In genomic region chr6:83268144-83269010, GRCm38 (mm10) we compare ENCODE assay signal across 8 mouse cellular contexts. TPM values are rescaled to one million over a fixed set of nuclear protein-coding genes. Genes with fewer than 3 reads are reported as not detected.
DNase-seq lines count a peak whose midpoint lies in the region; ATAC-seq and TF ChIP-seq lines count a peak whose summit lies in the region.

No protein-coding gene starts in this region.

- peaks cover 0 to under 1% of the 10 kb centered on the region in 2 experiments; a peak in 1 of 4 replicates for H3K4me1 ChIP-seq in MEL (ENCODE audit: control insufficient read depth in 1 of 2, insufficient read depth in 2 of 2, low read length in 2 of 2)
- H3K4me1 ChIP-seq in lung, embryonic 15.5 days, result peaks cover 6% of the 10 kb centered on the region
- H3K4me1 ChIP-seq in olfactory bulb, adult 2 months (ENCODE audit: control insufficient read depth, insufficient read depth, low read length), result peaks cover 3% of the 10 kb centered on the region; the same call in 1 of the 2 replicates

- peaks cover 2 to 3% of the 10 kb centered on the region in 2 experiments; a peak in 3 of 4 replicates for H3K27me3 ChIP-seq in MEL (ENCODE audit: control insufficient read depth in 1 of 2, insufficient read depth in 2 of 2, low read length in 2 of 2)
- H3K27me3 ChIP-seq in lung, embryonic 15.5 days, result no peaks in the 10 kb centered on the region

- no peak for TF ChIP-seq EP300 in MEL (IDR thresholded peaks at IDR 0.05; ENCODE audit: low read depth in 1 of 2, low read length in 2 of 2)

- ATAC-seq in frontal cortex, adult (ENCODE audit: low TSS enrichment), result peak; percentile 97
- peak; percentile 84 to 94 for ATAC-seq in hematopoietic stem cell, adult 5-6 weeks (replicated peaks in 1 of 2; ENCODE audit: insufficient read depth in 1 of 2, low FRiP score in 2 of 2, low TSS enrichment in 1 of 2, low read depth in 1 of 2, poor library complexity in 2 of 2, severe bottlenecking in 2 of 2)
- peak; percentile 94 for ATAC-seq in lung, embryonic 15.5 days (ENCODE audit: borderline replicate concordance, extremely low read depth, low FRiP score, low TSS enrichment)

- peak overlapping the region; percentile 68 for H3K4me2 ChIP-seq in lung, embryonic 15.5 days

- DNase-seq in MEL (ENCODE audit: low read depth, low spot score), result peak; percentile 71
- peak; percentile 88 for DNase-seq in cerebellum, adult 8-10 months
- DNase-seq in layer of hippocampus, adult 9-10 months (ENCODE audit: low spot score), result peak; percentile 49
- peak; percentile 50 to 56 for DNase-seq in thymus, adult 18-20 months

- H3K9ac ChIP-seq in MEL (ENCODE audit: control insufficient read depth, low read depth, low read length, poor library complexity, severe bottlenecking), result peak overlapping the region; percentile 62
- peak overlapping the region; percentile 47 for H3K9ac ChIP-seq in lung, embryonic 15.5 days

- no peaks in the 10 kb centered on the region for H3K79me2 ChIP-seq in MEL (ENCODE audit: control insufficient read depth, insufficient read depth, low read length, poor library complexity)

- H3K36me3 ChIP-seq in MEL (ENCODE audit: control insufficient read depth in 1 of 2, insufficient read depth in 2 of 2, low read length in 2 of 2), result no peaks in the 10 kb centered on the region; a peak in 2 of 4 replicates
- no peaks in the 10 kb centered on the region for H3K36me3 ChIP-seq in lung, embryonic 15.5 days

- WGBS in lung, embryonic 15.5 days, result 2% methylated on average over 28 of the region's 28 CpGs
- 2% methylated on average over 28 of the region's 28 CpGs for whole genome bisulfite sequencing in olfactory bulb, adult 2 months

- H3K27ac ChIP-seq in MEL (ENCODE audit: control insufficient read depth, low read depth, low read length), result no peak overlapping the region
- peak overlapping the region; percentile 71 for H3K27ac ChIP-seq in lung, embryonic 15.5 days
- H3K27ac ChIP-seq in olfactory bulb, adult 2 months (ENCODE audit: insufficient read depth, low read depth, low read length), result peak overlapping the region; percentile 17

- H3K9me3 ChIP-seq in MEL (replicated peaks; ENCODE audit: insufficient read depth, low read length), result no peaks in the 10 kb centered on the region
- H3K9me3 ChIP-seq in lung, embryonic 15.5 days, result no peaks in the 10 kb centered on the region

- H3K4me3 ChIP-seq in MEL (ENCODE audit: control insufficient read depth in 1 of 2, insufficient read depth in 1 of 2, low read depth in 2 of 2, low read length in 2 of 2), result peak overlapping the region; percentile 30 to 78
- H3K4me3 ChIP-seq in lung, embryonic 15.5 days, result peak overlapping the region; percentile 53
- peak overlapping the region; percentile 56 for H3K4me3 ChIP-seq in olfactory bulb, adult 2 months (ENCODE audit: insufficient read depth, low read depth, low read length)

- TF ChIP-seq RAD21 in MEL (IDR thresholded peaks at IDR 0.05; ENCODE audit: low read depth, low read length), result peak; percentile 5

- peak in 1 of 2 experiments; percentile 22; a peak in 1 of 4 replicates for TF ChIP-seq POLR2A in MEL (IDR thresholded peaks at IDR 0.05; ENCODE audit: control insufficient read depth in 1 of 2, insufficient read depth in 1 of 2, low read depth in 1 of 2, low read length in 2 of 2, poor library complexity in 1 of 2)
- TF ChIP-seq POLR2A in olfactory bulb, adult 2 months (IDR thresholded peaks at IDR 0.05; ENCODE audit: insufficient read depth, low read depth, low read length), result peak; percentile 19; the same call in 1 of the 2 replicates

- peak; percentile 35 to 67 (median 58) for TF ChIP-seq CTCF in MEL (IDR thresholded peaks at IDR 0.05 in 2 of 3, conservative IDR thresholded peaks at IDR 0.05 in 1 of 3; ENCODE audit: control insufficient read depth in 1 of 3, insufficient read depth in 1 of 3, low read depth in 2 of 3, low read length in 3 of 3, poor library complexity in 1 of 3, severe bottlenecking in 1 of 3)
- TF ChIP-seq CTCF in olfactory bulb, adult 2 months (IDR thresholded peaks at IDR 0.05; ENCODE audit: insufficient read depth, low read depth, low read length), result peak; percentile 79

TF ChIP-seq in MEL, 35 proteins besides CTCF, POLR2A, EP300 and RAD21:
- TF ChIP-seq GABPA (IDR thresholded peaks at IDR 0.05; ENCODE audit: low read depth, low read length), result no peak
- TF ChIP-seq E2F4 (IDR thresholded peaks at IDR 0.05; ENCODE audit: borderline replicate concordance, low read depth, low read length), result no peak
- no peak for TF ChIP-seq ZC3H11A (IDR thresholded peaks at IDR 0.05; ENCODE audit: low read depth, low read length)
- TF ChIP-seq ZKSCAN1 (IDR thresholded peaks at IDR 0.05; ENCODE audit: low read depth, low read length), result no peak
- TF ChIP-seq KAT2A (conservative IDR thresholded peaks at IDR 0.05; ENCODE audit: low read depth, low read length), result no peak
- no peak for TF ChIP-seq NELFE (IDR thresholded peaks at IDR 0.05; ENCODE audit: low read depth, low read length)
- 0 out of 2 replicates have a peak, but pooled peaks have one; percentile 34 for TF ChIP-seq TBP (IDR thresholded peaks at IDR 0.05; ENCODE audit: low read depth, low read length)
- TF ChIP-seq MAFK (IDR thresholded peaks at IDR 0.05; ENCODE audit: borderline replicate concordance, low read depth, low read length), result no peak
- peak; percentile 17; the same call in 1 of the 2 replicates for TF ChIP-seq SMC3 (IDR thresholded peaks at IDR 0.05; ENCODE audit: low read depth, low read length)
- 0 out of 2 replicates have a peak, but pooled peaks have one; percentile 5 for TF ChIP-seq TCF12 (IDR thresholded peaks at IDR 0.05; ENCODE audit: low read depth, low read length)
- TF ChIP-seq TAL1 (IDR thresholded peaks at IDR 0.05; ENCODE audit: low read length), result no peak
- peak; percentile 69 for TF ChIP-seq ELF1 (IDR thresholded peaks at IDR 0.05; ENCODE audit: low read depth, low read length)
- no peak for TF ChIP-seq MAX (IDR thresholded peaks at IDR 0.05; ENCODE audit: low read length)

RNA-seq across cellular contexts. Expression of gene Slc4a5, which starts 48.7 kb away (rescaled TPM):
- 0.04 and 0.07 TPM in 2 replicates for total RNA-seq in MEL (2012; rRNA removed)
- polyA plus RNA-seq in MEL (2012; ENCODE audit: insufficient read depth in 1 of 2, insufficient read length in 2 of 2, low read depth in 1 of 2, low replicate concordance in 2 of 2, missing spikeins in 1 of 2), result not detected
- total RNA-seq in hematopoietic stem cell, adult 5-6 weeks (2017), result not detected in 2 replicates
- polyA plus RNA-seq in lung, embryonic 15.5 days (2015; fragmentation: Nextera tagmentation; extraction: Ambion mirVana), result 0.84 and 1.2 TPM in 2 replicates
- not detected in 2 replicates for polyA plus RNA-seq in olfactory bulb, adult 2 months (2012; ENCODE audit: insufficient read depth, insufficient read length, low replicate concordance, missing spikeins)

RNA-seq across cellular contexts. Expression of gene Mthfd2, which starts 57.3 kb away (rescaled TPM):
- total RNA-seq in MEL (2012; rRNA removed), result 80.5 and 155 TPM in 2 replicates
- polyA plus RNA-seq in MEL (2012; ENCODE audit: insufficient read depth in 1 of 2, insufficient read length in 2 of 2, low read depth in 1 of 2, low replicate concordance in 2 of 2, missing spikeins in 1 of 2), result 100 to 1,000 TPM; 219 to 558 TPM
- 11.4 and 11.9 TPM in 2 replicates for total RNA-seq in hematopoietic stem cell, adult 5-6 weeks (2017)
- 32.5 and 35.0 TPM in 2 replicates for polyA plus RNA-seq in lung, embryonic 15.5 days (2015; fragmentation: Nextera tagmentation; extraction: Ambion mirVana)
- not detected in 2 replicates for polyA plus RNA-seq in olfactory bulb, adult 2 months (2012; ENCODE audit: insufficient read depth, insufficient read length, low replicate concordance, missing spikeins)

RNA-seq across cellular contexts. Expression of gene Mob1a, which starts 57.4 kb away (rescaled TPM):
- total RNA-seq in MEL (2012; rRNA removed), result 71.2 and 74.7 TPM in 2 replicates
- 100 to 1,000 TPM in 1 of 2 experiments, 10 to 100 TPM in 1; 57.0 to 120 TPM for polyA plus RNA-seq in MEL (2012; ENCODE audit: insufficient read depth in 1 of 2, insufficient read length in 2 of 2, low read depth in 1 of 2, low replicate concordance in 2 of 2, missing spikeins in 1 of 2)
- total RNA-seq in hematopoietic stem cell, adult 5-6 weeks (2017), result 136 and 163 TPM in 2 replicates
- 71.8 and 77.0 TPM in 2 replicates for polyA plus RNA-seq in lung, embryonic 15.5 days (2015; fragmentation: Nextera tagmentation; extraction: Ambion mirVana)
- not detected in 2 replicates for polyA plus RNA-seq in olfactory bulb, adult 2 months (2012; ENCODE audit: insufficient read depth, insufficient read length, low replicate concordance, missing spikeins)
